Mouse (Mus musculus) limb, embryonic 11.5 days (tissue): ENCODE data around the gene Olfr875. TPM values are rescaled to one million over a fixed set of nuclear protein-coding genes. Genes with fewer than 3 reads are reported as not detected.

ENCODE experiments used
- ATAC-seq: fragments of 200-750 bp; cut with Nextera tagmentation; 2 replicates; pipeline ENCODE4 v1.8.0; 2017; ENCODE audit warnings: low read depth; ENCODE audit not compliant: insufficient number of reproducible peaks, low FRiP score, low TSS enrichment
- DNase-seq: peaks from one replicate; pipeline ENCODE4 v3.0.0-alpha.2; 2015; ENCODE audit warnings: low spot score
- H3K27ac ChIP-seq: fragments of 300-500 bp; sonication (generic); replicated peaks from 2 replicates; pipeline ENCODE4 v1.5.1; 2014; ENCODE audit warnings: low read depth, mild to moderate bottlenecking, low read length
- H3K27me3 ChIP-seq: fragments of 300-500 bp; sonication (generic); 2 replicates; pipeline ENCODE4 v1.6.1; 2014; ENCODE audit warnings: mild to moderate bottlenecking, low read length, mixed read lengths; ENCODE audit not compliant: control insufficient read depth, insufficient read depth
- H3K36me3 ChIP-seq: fragments of 300-500 bp; sonication (generic); 2 replicates; pipeline ENCODE4 v1.6.1; 2014; ENCODE audit warnings: mild to moderate bottlenecking, low read length, moderate library complexity, mixed read lengths; ENCODE audit not compliant: control insufficient read depth, insufficient read depth
- H3K4me1 ChIP-seq: fragments of 300-500 bp; sonication (generic); 2 replicates; pipeline ENCODE4 v1.6.1; 2014; ENCODE audit warnings: low read length, mixed read lengths; ENCODE audit not compliant: control insufficient read depth, insufficient read depth
- H3K4me2 ChIP-seq: fragments of 300-500 bp; sonication (generic); 2 replicates; pipeline ENCODE4 v1.6.1; 2014; ENCODE audit warnings: low read depth, mild to moderate bottlenecking, moderate library complexity; ENCODE audit not compliant: severe bottlenecking
- H3K4me3 ChIP-seq: fragments of 300-500 bp; sonication (generic); 2 replicates; pipeline ENCODE4 v1.5.1; 2014; ENCODE audit warnings: low read depth, low read length
- H3K9ac ChIP-seq: fragments of 300-500 bp; sonication (generic); 2 replicates; pipeline ENCODE4 v1.6.1; 2014; ENCODE audit warnings: mild to moderate bottlenecking, low read length
- H3K9me3 ChIP-seq: fragments of 300-500 bp; sonication (generic); 2 replicates; pipeline ENCODE4 v1.6.1; 2016; ENCODE audit warnings: low read length; ENCODE audit not compliant: control insufficient read depth
- WGBS: fragments of 180-500 bp; shearing (Covaris S2); extraction: QIAGEN DNeasy Blood & Tissue Kit; methylation state at CpG from one replicate; pipeline ENCODE4 v1.1.7; 2014; 5-methylcytosine and 5-hydroxymethylcytosine counted together
- polyA plus RNA-seq: library from polyadenylated mRNA; unstranded; fragments of >200 nt; fragmentation: Nextera tagmentation; extraction: Ambion mirVana; gene quantifications from 2 replicates; pipeline ENCODE4 v1.2.1, GENCODE M21; 2014

Gene Olfr875
- polyA plus RNA-seq, 1 experiment from 2014 or later = not detected

- no peak for DNase-seq
- Histone ChIP-seq H3K9ac (no peak overlapping the region), H3K9me3 (no peaks in the 10 kb centered on the region), H3K4me1 (no peaks in the 10 kb centered on the region), H3K36me3 (no peaks in the 10 kb centered on the region), H3K27ac (no peak overlapping the region), H3K27me3 (no peaks in the 10 kb centered on the region), H3K4me2 (no peak overlapping the region), H3K4me3 (no peak overlapping the region)
- WGBS = 83% methylated on average over 2 of the region's 2 CpGs
- no peak for ATAC-seq
Observed at GRCm38 (mm10) chr9:37808976-37809375, 37.3 kb downstream of the Olfr875 start.

DNA sequence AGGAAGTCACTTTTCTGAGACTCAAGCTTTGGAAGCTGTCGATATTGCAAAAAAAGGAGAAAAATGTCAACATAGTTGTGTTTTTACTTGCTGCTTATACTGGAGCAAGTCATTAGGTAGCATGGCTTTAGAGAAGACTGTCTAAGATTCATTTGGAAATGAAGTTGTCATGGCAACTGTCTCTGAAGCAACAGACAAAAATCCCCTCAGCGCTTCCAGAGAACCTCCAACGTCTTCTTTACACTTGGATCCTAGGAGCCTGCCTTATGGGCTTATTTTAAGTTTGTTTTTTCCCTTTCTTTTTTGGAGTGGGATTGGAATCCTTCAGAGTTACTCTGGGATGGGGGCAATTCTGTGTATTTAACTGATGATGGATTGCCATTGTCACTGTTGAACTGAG lies 43.0 kb downstream of the Olfr875 start:
- no peak for DNase-seq
- Histone ChIP-seq H3K9ac (no peak overlapping the region), H3K27me3 (no peaks in the 10 kb centered on the region), H3K4me2 (no peak overlapping the region), H3K4me3 (no peak overlapping the region), H3K27ac (no peak overlapping the region), H3K4me1 (no peaks in the 10 kb centered on the region), H3K9me3 (no peaks in the 10 kb centered on the region), H3K36me3 (no peaks in the 10 kb centered on the region)
- no peak for ATAC-seq
- WGBS = 84% methylated on average over 3 of the region's 3 CpGs

Other genes with a start within 250 kb of the Olfr875 start
- 27.4 and 30.4 TPM in 2 replicates for gene Esam, start 243.8 kb upstream of the Olfr875 start, polyA plus RNA-seq
- gene Vsig2, start 232.6 kb upstream of the Olfr875 start, polyA plus RNA-seq = 0.55 and 0.87 TPM in 2 replicates
- 1.7 and 2.6 TPM in 2 replicates for gene Nrgn, start 219.0 kb upstream of the Olfr875 start, polyA plus RNA-seq
- 5.0 and 7.2 TPM in 2 replicates for gene Siae, start 216.2 kb upstream of the Olfr875 start, polyA plus RNA-seq
- gene Spa17, start 158.1 kb upstream of the Olfr875 start, polyA plus RNA-seq = 5.4 and 7.2 TPM in 2 replicates
- gene Tbrg1, start 114.5 kb upstream of the Olfr875 start, polyA plus RNA-seq = 135 and 136 TPM in 2 replicates
- not detected in 2 replicates for gene Panx3, start 102.6 kb upstream of the Olfr875 start, polyA plus RNA-seq
- gene Olfr160, start 55.6 kb upstream of the Olfr875 start, polyA plus RNA-seq = not detected in 2 replicates
- not detected in 2 replicates for gene Olfr874, start 26.8 kb upstream of the Olfr875 start, polyA plus RNA-seq
- not detected in 2 replicates for gene Olfr876, start 31.2 kb downstream of the Olfr875 start, polyA plus RNA-seq
- gene Olfr877, start 82.4 kb downstream of the Olfr875 start, polyA plus RNA-seq = not detected in 2 replicates
- not detected in 2 replicates for gene Olfr145, start 124.9 kb downstream of the Olfr875 start, polyA plus RNA-seq
- gene Olfr878, start 146.0 kb downstream of the Olfr875 start, polyA plus RNA-seq = not detected in 2 replicates
- gene Olfr881, start 220.0 kb downstream of the Olfr875 start, polyA plus RNA-seq = not detected in 2 replicates